Mouse (Mus musculus): ENCODE data around the gene Gm5134. TPM values are rescaled to one million over a fixed set of nuclear protein-coding genes. Genes with fewer than 3 reads are reported as not detected.

Gm5134 gene
- total and polyA plus RNA-seq, 3 experiments, result not detected

- no peak for TF ChIP-seq ZNF384 (IDR thresholded peaks at IDR 0.05; ENCODE audit: low read depth, low read length)
Observed at GRCm38 (mm10) chr10:76036962-76037361, 82.6 kb downstream of the Gm5134 start (continued).

GRCm38 (mm10) chr10:76045343-76045742 is 91.0 kb downstream of the Gm5134 start:
- Histone ChIP-seq H3K36me3 (ENCODE audit: control insufficient read depth in 1 of 2, insufficient read depth in 2 of 2, low read length in 2 of 2) (no peaks in the 10 kb centered on the region), H3K27ac (ENCODE audit: control insufficient read depth, low read depth, low read length) (no peak overlapping the region), H3K27me3 (ENCODE audit: control insufficient read depth in 1 of 2, insufficient read depth in 2 of 2, low read length in 2 of 2) (no peaks in the 10 kb centered on the region), H3K4me3 (ENCODE audit: control insufficient read depth in 1 of 2, insufficient read depth in 1 of 2, low read depth in 2 of 2, low read length in 2 of 2) (no peak overlapping the region), H3K79me2 (ENCODE audit: control insufficient read depth, insufficient read depth, low read length, poor library complexity) (no peaks in the 10 kb centered on the region), H3K9ac (ENCODE audit: control insufficient read depth, low read depth, low read length, poor library complexity, severe bottlenecking) (no peak overlapping the region), H3K4me1 (ENCODE audit: control insufficient read depth in 1 of 2, insufficient read depth in 2 of 2, low read length in 2 of 2) (no peaks in the 10 kb centered on the region), H3K9me3 (replicated peaks; ENCODE audit: insufficient read depth, low read length) (no peaks in the 10 kb centered on the region)
- DNase-seq (ENCODE audit: low read depth, low spot score), result no peak
- TF ChIP-seq ZC3H11A (IDR thresholded peaks at IDR 0.05; ENCODE audit: low read depth, low read length) (no peak), E2F4 (IDR thresholded peaks at IDR 0.05; ENCODE audit: borderline replicate concordance, low read depth, low read length) (no peak), RCOR1 (IDR thresholded peaks at IDR 0.05; ENCODE audit: low read depth, low read length) (no peak), MEF2A (IDR thresholded peaks at IDR 0.05; ENCODE audit: extremely low read depth, insufficient replicate concordance, low read depth, low read length, poor library complexity, severe bottlenecking) (no peak), ZKSCAN1 (IDR thresholded peaks at IDR 0.05; ENCODE audit: low read depth, low read length) (no peak), MAZ (IDR thresholded peaks at IDR 0.05; ENCODE audit: low read depth, low read length) (no peak), ETS1 (IDR thresholded peaks at IDR 0.05; ENCODE audit: low read depth, low read length) (no peak), JUND (IDR thresholded peaks at IDR 0.05; ENCODE audit: low read depth, low read length) (no peak), MYC (IDR thresholded peaks at IDR 0.05; ENCODE audit: low read depth, low read length) (no peak), POLR2AphosphoS5 (IDR thresholded peaks at IDR 0.05; ENCODE audit: borderline replicate concordance, low read depth, low read length) (no peak)

GRCm38 (mm10) chr10:76046754-76047153 is 92.4 kb downstream of the Gm5134 start:
- Histone ChIP-seq H3K9me3 (replicated peaks; ENCODE audit: insufficient read depth, low read length) (no peaks in the 10 kb centered on the region), H3K27ac (ENCODE audit: control insufficient read depth, low read depth, low read length) (no peak overlapping the region), H3K36me3 (ENCODE audit: control insufficient read depth in 1 of 2, insufficient read depth in 2 of 2, low read length in 2 of 2) (no peaks in the 10 kb centered on the region), H3K27me3 (ENCODE audit: control insufficient read depth in 1 of 2, insufficient read depth in 2 of 2, low read length in 2 of 2) (no peaks in the 10 kb centered on the region), H3K79me2 (ENCODE audit: control insufficient read depth, insufficient read depth, low read length, poor library complexity) (no peaks in the 10 kb centered on the region), H3K4me3 (ENCODE audit: control insufficient read depth in 1 of 2, insufficient read depth in 1 of 2, low read depth in 2 of 2, low read length in 2 of 2) (no peak overlapping the region), H3K9ac (ENCODE audit: control insufficient read depth, low read depth, low read length, poor library complexity, severe bottlenecking) (no peak overlapping the region), H3K4me1 (ENCODE audit: control insufficient read depth in 1 of 2, insufficient read depth in 2 of 2, low read length in 2 of 2) (no peaks in the 10 kb centered on the region)
- TF ChIP-seq KAT2A (conservative IDR thresholded peaks at IDR 0.05; ENCODE audit: low read depth, low read length) (no peak), MAZ (IDR thresholded peaks at IDR 0.05; ENCODE audit: low read depth, low read length) (no peak), NELFE (IDR thresholded peaks at IDR 0.05; ENCODE audit: low read depth, low read length) (no peak), TAL1 (IDR thresholded peaks at IDR 0.05; ENCODE audit: low read length) (no peak), BHLHE40 (IDR thresholded peaks at IDR 0.05; ENCODE audit: borderline replicate concordance, low read depth, low read length) (no peak), ZKSCAN1 (IDR thresholded peaks at IDR 0.05; ENCODE audit: low read depth, low read length) (no peak), ETS1 (IDR thresholded peaks at IDR 0.05; ENCODE audit: low read depth, low read length) (no peak), CTCF (IDR thresholded peaks at IDR 0.05 in 2 of 3, conservative IDR thresholded peaks at IDR 0.05 in 1 of 3; ENCODE audit: control insufficient read depth in 1 of 3, insufficient read depth in 1 of 3, low read depth in 2 of 3, low read length in 3 of 3, poor library complexity in 1 of 3, severe bottlenecking in 1 of 3) (no peak), ZC3H11A (IDR thresholded peaks at IDR 0.05; ENCODE audit: low read depth, low read length) (no peak), E2F4 (IDR thresholded peaks at IDR 0.05; ENCODE audit: borderline replicate concordance, low read depth, low read length) (no peak), ZMIZ1 (IDR thresholded peaks at IDR 0.05; ENCODE audit: low read depth, low read length) (no peak)
- DNase-seq (ENCODE audit: low read depth, low spot score), result no peak
